Mouse (Mus musculus): ENCODE results near the gene Agxt2. TPM values are rescaled to one million over a fixed set of nuclear protein-coding genes. Genes with fewer than 3 reads are reported as not detected.

Agxt2 gene
- total RNA-seq, 2 experiments from 2014 or later = not detected

DNA sequence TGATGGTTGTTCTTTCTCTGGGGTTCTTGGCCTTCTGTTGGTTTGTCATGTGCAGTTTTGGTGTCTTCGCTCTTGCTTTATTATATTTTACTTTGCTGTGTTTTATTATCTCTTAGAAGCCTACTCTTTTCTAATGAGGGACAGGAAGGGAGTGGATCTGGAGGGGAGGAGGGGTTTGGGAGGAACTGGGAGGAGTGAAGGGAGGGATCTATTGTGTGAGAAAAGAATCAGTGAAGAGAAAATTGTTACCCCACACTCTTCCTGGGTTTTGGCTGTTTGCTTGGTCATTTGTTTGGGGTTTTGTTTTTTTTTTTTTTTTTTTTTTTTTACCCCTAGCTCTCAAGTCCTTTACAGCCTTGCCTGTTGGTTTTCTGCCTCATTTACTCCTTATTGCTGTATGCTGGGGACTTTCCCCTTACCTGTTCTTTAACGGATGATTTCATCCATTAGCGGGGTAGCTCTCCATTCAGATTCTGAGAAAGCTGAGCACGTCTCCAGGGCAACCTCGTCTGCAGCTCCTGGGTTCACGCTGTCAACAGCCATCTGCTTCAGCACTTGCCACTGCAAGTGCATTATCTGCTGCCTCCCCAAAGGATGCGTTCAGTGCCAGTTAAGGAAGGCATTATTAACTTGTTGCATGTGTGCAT, 62.9 kb downstream of the Agxt2 start:
- intact Hi-C loops (cut with DNase I) = no loop called here
- DNase-seq (ENCODE audit: low spot score in 2 of 2) = no peak

DNA sequence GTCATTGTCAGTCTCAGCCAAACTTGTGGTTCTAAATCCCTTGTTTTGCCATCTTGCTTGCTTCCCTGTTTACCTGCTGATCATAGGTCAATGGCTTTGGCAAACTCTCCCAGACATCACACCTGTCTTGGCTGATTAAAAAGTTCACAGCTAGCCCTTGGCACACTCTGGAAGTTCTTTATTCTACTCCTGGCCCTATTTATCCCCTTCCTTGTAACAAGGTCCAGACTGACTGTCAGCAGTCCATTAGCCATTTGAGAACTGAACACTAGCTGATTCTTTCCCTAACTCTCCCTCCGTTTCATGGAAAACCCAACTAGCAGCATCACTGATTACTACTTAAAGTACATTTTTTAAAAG, 63.4 kb downstream of the Agxt2 start:
- DNase-seq (ENCODE audit: low spot score in 2 of 2) = no peak
- intact Hi-C loops (cut with DNase I) = no loop called here

DNA sequence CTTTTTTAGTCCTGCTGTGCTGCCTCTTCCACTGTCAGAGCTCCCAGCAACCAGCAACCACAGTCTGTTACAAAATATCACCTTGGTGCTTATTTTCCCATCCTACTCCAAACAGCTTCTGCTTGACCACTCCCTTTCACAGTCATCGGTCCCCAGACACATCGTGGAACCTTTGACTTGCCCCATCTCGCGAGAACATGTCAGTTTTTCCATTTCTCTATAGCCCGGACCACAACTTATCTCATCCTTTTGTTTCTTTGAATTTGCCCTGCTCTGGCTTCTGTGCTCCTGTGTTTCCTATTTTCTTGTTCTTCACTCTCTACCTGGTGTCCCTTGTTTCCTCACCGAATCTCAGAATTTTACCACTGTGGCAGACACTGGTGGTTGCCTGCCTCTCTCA, 67.8 kb downstream of the Agxt2 start:
- intact Hi-C loops (cut with DNase I) = loop anchor here (1.0 kb wide), 1 partner anchor 15 kb away; no protein-coding TSS in a partner anchor
- no peak for DNase-seq (ENCODE audit: low spot score in 2 of 2)

DNA sequence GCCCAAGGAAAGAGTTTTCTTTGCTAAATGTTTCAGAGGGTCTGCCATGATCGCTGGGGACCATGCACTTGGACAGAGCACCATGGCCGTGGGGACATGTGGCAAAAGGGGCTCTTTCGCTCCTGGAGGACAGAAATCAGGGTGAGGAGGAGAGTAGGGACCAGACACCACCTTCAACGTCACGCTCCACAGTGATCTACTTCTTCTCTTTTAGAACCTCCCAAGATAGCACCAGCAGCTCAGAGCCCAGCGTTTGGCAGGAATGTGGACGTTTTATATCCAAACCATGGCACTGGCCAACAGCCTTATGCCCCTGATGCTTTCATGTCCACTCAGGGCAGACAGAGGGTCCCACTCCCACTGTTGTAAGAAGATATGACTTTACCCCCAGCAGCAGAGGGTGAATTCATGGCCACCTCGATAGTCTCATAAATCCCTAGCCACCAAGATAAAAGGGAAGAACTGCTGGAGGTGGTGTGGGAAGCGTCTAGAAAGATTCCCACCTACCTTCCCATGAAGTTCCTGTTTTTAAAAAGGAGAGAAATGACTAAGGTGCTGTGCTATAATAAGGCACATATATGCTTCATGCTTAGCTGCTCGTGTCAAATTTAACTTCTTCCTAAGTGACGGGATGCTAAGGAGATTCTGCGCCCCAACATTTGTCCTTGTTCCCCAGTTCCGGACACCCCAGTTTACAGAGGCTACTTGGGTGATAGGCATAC, 68.4 kb downstream of the Agxt2 start:
- intact Hi-C loops (cut with DNase I) = loop anchor here (1.0 kb wide), 1 partner anchor 15 kb away; no protein-coding TSS in a partner anchor
- peak in 1 of 2 experiments; percentile 78 for DNase-seq (ENCODE audit: low spot score in 2 of 2)

DNA sequence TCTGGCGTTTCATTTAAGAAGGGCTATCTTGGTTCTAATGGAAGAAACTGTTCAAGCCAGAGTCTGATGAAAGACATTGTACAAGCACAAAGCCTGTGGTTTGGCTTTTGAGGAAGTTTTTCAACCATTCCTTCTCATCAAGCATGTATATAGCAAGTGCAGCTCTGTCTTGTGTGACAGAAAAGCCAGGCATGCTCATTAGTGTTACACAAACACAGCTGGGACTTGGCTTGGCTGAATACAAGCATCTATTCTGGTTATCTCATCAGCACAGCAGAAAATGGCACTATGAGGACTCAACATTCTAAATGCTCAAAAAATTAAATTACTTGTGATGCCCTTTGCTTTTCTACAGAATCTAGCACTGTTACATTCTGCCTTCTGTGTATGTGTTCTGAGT, 78.6 kb downstream of the Agxt2 start:
- peak in 1 of 2 experiments; percentile 38 for DNase-seq (ENCODE audit: low spot score in 2 of 2)
- intact Hi-C loops (cut with DNase I) = no loop called here

DNA sequence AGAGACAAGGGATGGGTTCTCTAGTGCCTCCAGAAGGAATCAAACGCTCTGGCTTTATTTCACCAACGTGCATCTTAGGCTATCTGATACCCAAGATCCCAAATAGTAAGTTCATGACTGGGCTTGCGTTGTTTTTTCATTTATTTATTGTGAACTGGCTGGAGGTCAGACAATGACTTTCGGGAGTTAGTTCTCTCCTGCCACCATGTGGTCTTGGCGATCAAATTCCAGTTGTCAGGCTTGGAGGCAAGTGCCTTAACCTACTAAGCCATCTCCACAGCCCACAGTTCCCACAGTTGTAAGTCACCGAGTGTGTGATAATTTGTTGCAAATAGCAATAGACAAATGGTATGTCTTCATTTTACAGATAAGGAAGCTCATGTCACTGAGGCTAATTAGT, 81.6 kb downstream of the Agxt2 start:
- no peak for DNase-seq (ENCODE audit: low spot score in 2 of 2)
- intact Hi-C loops (cut with DNase I) = loop anchor here (10.0 kb wide), 1 partner anchor 985 kb away; no protein-coding TSS in a partner anchor

DNA sequence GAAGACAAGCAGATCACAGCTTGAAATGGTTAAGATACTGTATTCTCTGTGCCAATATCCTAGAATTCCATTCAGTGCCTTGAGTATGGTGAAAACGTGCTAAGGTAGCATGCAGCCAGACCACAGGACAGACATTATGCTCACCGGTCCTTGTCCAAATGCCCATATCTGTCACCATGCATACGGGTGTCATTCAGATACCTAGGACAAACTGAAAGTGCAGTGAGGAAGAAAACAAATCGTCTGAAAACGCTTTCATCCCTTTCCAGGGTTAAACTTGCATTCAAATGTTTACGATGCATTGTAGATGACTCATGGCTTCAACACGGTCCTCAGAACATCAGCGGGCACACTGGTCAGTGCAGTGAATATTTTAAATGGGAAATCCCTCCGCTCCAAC, 83.2 kb downstream of the Agxt2 start:
- intact Hi-C loops (cut with DNase I) = loop anchor here (10.0 kb wide), 1 partner anchor 987 kb away; no protein-coding TSS in a partner anchor
- DNase-seq (ENCODE audit: low spot score in 2 of 2) = no peak

DNA sequence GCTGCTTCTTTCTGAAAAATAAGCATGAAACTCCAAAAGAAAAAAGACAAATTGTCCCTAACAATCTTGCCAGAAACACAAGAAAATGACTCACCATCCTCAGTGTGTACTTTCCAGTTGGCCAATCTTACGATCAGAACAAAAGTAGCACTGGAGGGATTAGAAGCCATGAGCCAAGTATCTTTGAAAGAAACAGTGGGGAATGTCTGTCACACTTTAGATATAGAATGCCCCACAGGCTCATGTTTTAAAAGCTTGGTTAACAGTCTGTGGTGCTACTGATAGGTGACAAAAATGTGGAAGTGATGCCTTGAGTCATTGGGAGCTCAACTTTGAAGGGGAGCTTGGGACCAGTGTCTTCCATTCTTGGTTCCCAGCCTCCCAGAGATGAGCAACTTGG, 83.9 kb downstream of the Agxt2 start:
- no peak for DNase-seq (ENCODE audit: low spot score in 2 of 2)
- intact Hi-C loops (cut with DNase I) = loop anchor here (10.0 kb wide), 1 partner anchor 987 kb away; no protein-coding TSS in a partner anchor

DNA sequence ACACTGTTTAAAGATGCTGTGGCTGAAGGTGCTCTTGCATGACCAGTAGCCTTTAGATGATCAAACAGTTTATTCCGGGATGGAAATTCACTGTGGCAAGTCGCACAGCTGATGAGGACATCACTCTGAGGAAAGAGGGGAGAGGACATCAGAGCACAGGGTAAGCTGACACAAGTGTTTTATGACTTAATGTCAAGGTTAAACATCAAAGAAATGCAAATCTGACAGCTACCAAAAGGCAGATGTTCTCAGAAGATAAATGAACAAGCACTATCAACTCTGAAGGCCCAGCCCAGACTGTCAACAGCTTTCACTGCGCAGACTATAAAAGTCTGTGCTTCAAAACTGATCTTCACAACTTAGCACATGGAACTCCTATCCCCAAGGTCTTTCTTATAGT, 88.8 kb downstream of the Agxt2 start:
- intact Hi-C loops (cut with DNase I) = loop anchor here (10.0 kb wide), 1 partner anchor 992 kb away; no protein-coding TSS in a partner anchor
- no peak for DNase-seq (ENCODE audit: low spot score in 2 of 2)

Other genes with a start within 250 kb of the Agxt2 start
- 1 to 10 TPM; 3.5 to 4.1 TPM for gene Prlr, start 181.3 kb upstream of the Agxt2 start, total RNA-seq (2021)
- gene Gm21973, start 33.2 kb upstream of the Agxt2 start, total RNA-seq (2021) = not detected
- gene Dnajc21, start 112.0 kb downstream of the Agxt2 start, total RNA-seq (2021) = 10 to 100 TPM; 22.3 to 31.7 TPM
- gene Brix1, start 127.4 kb downstream of the Agxt2 start, total RNA-seq (2021) = 10 to 100 TPM; 20.8 to 21.8 TPM
- 10 to 100 TPM; 12.8 to 13.1 TPM for gene Rad1, start 127.5 kb downstream of the Agxt2 start, total RNA-seq (2021)
- gene Ttc23l, start 200.1 kb downstream of the Agxt2 start, total RNA-seq (2021) = not detected